Mouse (Mus musculus): ENCODE data around the gene Rsf1. TPM values are rescaled to one million over a fixed set of nuclear protein-coding genes. Genes with fewer than 3 reads are reported as not detected.

Rsf1 gene
- total and polyA plus RNA-seq, 3 experiments: 5.9 to 21.8 (median 11.9) TPM

- Histone ChIP-seq H3K9ac (ENCODE audit: insufficient read depth, low read depth) (no peak overlapping the region), H3K27ac (ENCODE audit: insufficient read depth, low read depth) (no peak overlapping the region), H3K36me3 (replicated peaks in 1 of 2; ENCODE audit: control insufficient read depth in 1 of 2, insufficient read depth in 1 of 2, low read length in 1 of 2) (peaks cover 3 to 31% of the 10 kb centered on the region in 2 experiments), H3K27me3 (replicated peaks) (no peaks in the 10 kb centered on the region), H3K4me3 (replicated peaks in 1 of 3; ENCODE audit: low read depth in 2 of 3, low read length in 2 of 3, poor library complexity in 1 of 3) (no peak overlapping the region), H3K79me2 (replicated peaks; ENCODE audit: control insufficient read depth, extremely low read depth, insufficient read depth, poor library complexity, severe bottlenecking) (peaks cover 8% of the 10 kb centered on the region; the same call in 1 of the 2 replicates), H3K9me3 (replicated peaks; ENCODE audit: low read length) (no peaks in the 10 kb centered on the region), H3K4me1 (ENCODE audit: control insufficient read depth in 1 of 2, insufficient read depth in 2 of 2) (peaks cover 0 to 8% of the 10 kb centered on the region in 2 experiments; a peak in 1 of 4 replicates), H3K4me2 (ENCODE audit: insufficient read depth, low read depth, poor library complexity, severe bottlenecking) (no peak overlapping the region)
- dilution Hi-C loops (cut with MboI; ENCODE audit: extremely low pct_ligation_motif_present, extremely low pct_unique_long_range_greater_than_20kb, low sequenced_read_pairs) (no loop called here), in situ Hi-C loops (cut with MboI; ENCODE audit: low pct_ligation_motif_present, low pct_unique_long_range_greater_than_20kb, low sequenced_read_pairs) (no loop called here)
- no peak for TF ChIP-seq JUN (IDR thresholded peaks at IDR 0.05; ENCODE audit: insufficient read depth, low read depth, low read length)
- TF ChIP-seq NELFE (IDR thresholded peaks at IDR 0.05; ENCODE audit: low read depth, low read length): no peak
- no peak for TF ChIP-seq JUND (conservative IDR thresholded peaks at IDR 0.05; ENCODE audit: low read depth, low read length)
- TF ChIP-seq SMC3 (IDR thresholded peaks at IDR 0.05; ENCODE audit: low read depth, low read length): no peak
- no peak for TF ChIP-seq MAX (IDR thresholded peaks at IDR 0.05; ENCODE audit: low read length)
- no peak for TF ChIP-seq TBP (conservative IDR thresholded peaks at IDR 0.05; ENCODE audit: low read depth, low read length)
- no peak for TF ChIP-seq UBTF (IDR thresholded peaks at IDR 0.05; ENCODE audit: low read depth, low read length)
- no peak for TF ChIP-seq GABPA (IDR thresholded peaks at IDR 0.05; ENCODE audit: insufficient replicate concordance, low read depth, low read length)
- TF ChIP-seq ELF1 (IDR thresholded peaks at IDR 0.05; ENCODE audit: low read depth, low read length): no peak
- TF ChIP-seq EP300 (IDR thresholded peaks at IDR 0.05; ENCODE audit: low read length): no peak
- TF ChIP-seq CTCF (conservative IDR thresholded peaks at IDR 0.05 in 1 of 2, IDR thresholded peaks at IDR 0.05 in 1 of 2; ENCODE audit: low read depth in 2 of 2, low read length in 2 of 2): no peak
- TF ChIP-seq NRF1 (IDR thresholded peaks at IDR 0.05; ENCODE audit: low read depth, low read length): no peak
- no peak for TF ChIP-seq MAFK (IDR thresholded peaks at IDR 0.05; ENCODE audit: insufficient replicate concordance, low read length)
- TF ChIP-seq RCOR1 (conservative IDR thresholded peaks at IDR 0.05; ENCODE audit: low read depth, low read length): no peak
- DNase-seq (ENCODE audit: extremely low read depth): no peak
These were observed 51.6 kb downstream of the Rsf1 start for GRCm38 (mm10) chr7:97631290-97631689.

- dilution Hi-C loops (cut with MboI; ENCODE audit: extremely low pct_ligation_motif_present, extremely low pct_unique_long_range_greater_than_20kb, low sequenced_read_pairs): no loop called here
- Histone ChIP-seq H3K27ac (ENCODE audit: insufficient read depth, low read depth) (no peak overlapping the region), H3K9me3 (replicated peaks; ENCODE audit: low read length) (no peaks in the 10 kb centered on the region), H3K4me2 (ENCODE audit: insufficient read depth, low read depth, poor library complexity, severe bottlenecking) (no peak overlapping the region), H3K36me3 (replicated peaks in 1 of 2; ENCODE audit: control insufficient read depth in 1 of 2, insufficient read depth in 1 of 2, low read length in 1 of 2) (peaks cover 5 to 32% of the 10 kb centered on the region in 2 experiments), H3K79me2 (replicated peaks; ENCODE audit: control insufficient read depth, extremely low read depth, insufficient read depth, poor library complexity, severe bottlenecking) (peaks cover 4% of the 10 kb centered on the region; the same call in 1 of the 2 replicates), H3K4me3 (replicated peaks in 1 of 3; ENCODE audit: low read depth in 2 of 3, low read length in 2 of 3, poor library complexity in 1 of 3) (no peak overlapping the region), H3K4me1 (ENCODE audit: control insufficient read depth in 1 of 2, insufficient read depth in 2 of 2) (peaks cover 0 to 7% of the 10 kb centered on the region in 2 experiments; a peak in 1 of 4 replicates), H3K9ac (ENCODE audit: insufficient read depth, low read depth) (no peak overlapping the region), H3K27me3 (replicated peaks) (no peaks in the 10 kb centered on the region)
- no peak for TF ChIP-seq USF1 (IDR thresholded peaks at IDR 0.05; ENCODE audit: low read depth, low read length)
- no peak for TF ChIP-seq NRF1 (IDR thresholded peaks at IDR 0.05; ENCODE audit: low read depth, low read length)
- no peak for TF ChIP-seq ZC3H11A (IDR thresholded peaks at IDR 0.05; ENCODE audit: low read depth, low read length)
- no peak for TF ChIP-seq E2F4 (IDR thresholded peaks at IDR 0.05; ENCODE audit: insufficient replicate concordance, low read depth, low read length)
- no peak for TF ChIP-seq TBP (conservative IDR thresholded peaks at IDR 0.05; ENCODE audit: low read depth, low read length)
- no peak for TF ChIP-seq IRF4 (IDR thresholded peaks at IDR 0.05; ENCODE audit: low read depth, low read length)
- no peak for TF ChIP-seq POLR2AphosphoS2 (IDR thresholded peaks at IDR 0.05; ENCODE audit: low read depth, low read length)
- TF ChIP-seq JUN (IDR thresholded peaks at IDR 0.05; ENCODE audit: insufficient read depth, low read depth, low read length): no peak
- no peak for TF ChIP-seq KAT2A (IDR thresholded peaks at IDR 0.05; ENCODE audit: insufficient replicate concordance, low read length)
- no peak for TF ChIP-seq MAX (IDR thresholded peaks at IDR 0.05; ENCODE audit: low read length)
- no peak for TF ChIP-seq PAX5 (IDR thresholded peaks at IDR 0.05; ENCODE audit: low read length)
- no peak for TF ChIP-seq TCF12 (IDR thresholded peaks at IDR 0.05; ENCODE audit: low read depth, low read length)
- no peak for TF ChIP-seq EP300 (IDR thresholded peaks at IDR 0.05; ENCODE audit: low read length)
- in situ Hi-C loops (cut with MboI; ENCODE audit: low pct_ligation_motif_present, low pct_unique_long_range_greater_than_20kb, low sequenced_read_pairs): no loop called here
- no peak for DNase-seq (ENCODE audit: extremely low read depth)
These were observed 53.2 kb downstream of the Rsf1 start for GRCm38 (mm10) chr7:97632897-97633296.
